Mouse (Mus musculus) ES-E14 (cell line): ENCODE measurements around the gene Gm14139.
"Not testable (repeated sequence)": the region's sequence is repeated elsewhere in the genome, so short reads cannot be mapped to it uniquely, and the experiment has no call there.

Source experiments
- CHD2 ChIP-seq: IDR thresholded peaks from 2 replicates; pipeline ENCODE4 v1.6.1; 2014; ENCODE audit warnings: mild to moderate bottlenecking, low read depth, low read length, inconsistent platforms
- MAFK ChIP-seq: IDR thresholded peaks from 2 replicates; pipeline ENCODE4 v1.6.1; 2014; ENCODE audit warnings: mild to moderate bottlenecking, low read depth, low read length, inconsistent platforms; ENCODE audit not compliant: insufficient read depth
- ZC3H11A ChIP-seq: IDR thresholded peaks from 2 replicates; pipeline ENCODE4 v1.6.1; 2012; ENCODE audit warnings: low read depth, mild to moderate bottlenecking, inconsistent platforms, low read length, borderline replicate concordance
- ZNF384 ChIP-seq: IDR thresholded peaks from 2 replicates; pipeline ENCODE4 v1.6.1; 2012; ENCODE audit warnings: low read depth, low read length, inconsistent platforms

- TF ChIP-seq ZC3H11A, CHD2, ZNF384, MAFK: not testable (repeated sequence)
These were observed 36.8 kb downstream of the Gm14139 start for GRCm38 (mm10) chr2:150218363-150218725.
